Mouse (Mus musculus) layer of hippocampus, postnatal 10 days (tissue): Measurements from ENCODE around the gene Nt5c3. TPM values are rescaled to one million over a fixed set of nuclear protein-coding genes. Genes with fewer than 3 reads are reported as not detected.

Experiments
- DNase-seq, 2 experiments: peaks; one replicate each; pipeline ENCODE4 v3.0.0; 2021; ENCODE audit warnings: low spot score in 2 of 2
- long read RNA-seq: library from polyadenylated mRNA; stranded (forward); transcript quantifications from one replicate; pipeline ENCODE4 v2.0.0, GENCODE M21; 2023
- total RNA-seq, 2 experiments: library from RNA; stranded (reverse); gene quantifications; 2 replicates each; pipeline ENCODE4 v1.2.3; 2021

The Nt5c3 gene
- 10 to 100 TPM; 50.0 to 51.5 TPM for total RNA-seq
- long read RNA-seq, transcript Nt5c3-201 (9 exons, 1,676 nt): major isoform, 58 of 105 reads
- long read RNA-seq, transcript Nt5c3-208 (10 exons, 1,067 nt): minor isoform, 40 of 105 reads
- long read RNA-seq, partial matches to known transcripts: 0 of 105 reads
- long read RNA-seq, other reads (novel, unspliced or antisense): 5 of 105 reads

DNA sequence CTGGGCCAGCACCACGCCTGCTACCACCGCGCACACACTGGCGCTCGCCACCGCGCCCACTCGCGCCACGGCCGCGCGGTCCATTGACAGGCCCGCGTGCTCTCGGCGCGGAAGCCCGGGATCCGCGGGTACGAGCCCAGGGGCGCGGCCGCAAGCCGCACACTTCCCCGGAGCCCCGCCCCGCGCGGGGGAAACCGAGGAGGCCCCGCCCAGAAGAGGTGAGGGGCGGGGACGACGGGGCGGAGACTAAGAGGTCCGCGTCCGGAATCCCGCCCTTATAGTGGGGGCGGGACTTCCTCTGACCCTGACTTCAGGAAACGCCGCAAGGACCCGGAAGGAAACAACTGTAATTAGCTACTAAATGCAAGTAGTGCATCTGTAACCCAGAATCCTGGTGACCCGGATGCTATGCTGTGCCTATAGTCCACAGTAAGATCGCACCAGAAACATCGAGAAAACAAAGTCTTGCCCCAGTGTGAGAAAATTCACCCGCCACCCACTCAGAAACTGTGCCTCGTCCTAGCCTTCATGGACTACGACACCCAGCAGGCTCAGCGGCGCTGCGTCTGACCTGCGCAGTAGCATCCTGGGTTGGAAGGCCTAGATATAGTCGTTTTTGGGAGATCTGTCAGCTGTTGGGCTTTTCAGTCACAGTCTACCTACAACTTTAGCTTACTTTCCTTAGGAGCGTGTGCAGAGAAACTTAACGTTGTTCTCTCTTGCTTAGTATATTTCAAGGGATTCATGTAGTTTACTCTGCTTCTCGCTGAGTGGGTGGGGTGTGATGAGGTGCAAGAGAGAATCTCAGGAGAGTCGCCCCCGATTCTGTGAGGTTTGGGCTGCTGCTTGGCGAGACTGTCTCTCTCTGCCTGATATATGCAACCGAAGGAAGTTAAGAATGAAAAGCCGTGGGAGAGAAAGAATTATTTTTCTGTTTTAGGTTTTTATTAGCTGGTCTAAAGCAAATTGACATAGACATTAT lies at the start of gene Nt5c3, which contains the start of gene Vmn1r4:
Nt5c3 (minus strand) TSS at position 207 of the 982 bp plus-strand sequence.
Vmn1r4 (plus strand) TSS at position 290 of the 982 bp plus-strand sequence.
- peak; percentile 85 to 92 for DNase-seq

- DNase-seq: no peak
Measured at GRCm38 (mm10) chr6:56969973-56970372, 46.2 kb upstream of the Nt5c3 start, which contains the start of gene Vmn1r5. Vmn1r5 (plus strand) TSS chr6:56970273.

GRCm38 (mm10) chr6:56956436-56956835 lies 32.7 kb upstream of the Nt5c3 start:
- no peak for DNase-seq

- no peak for DNase-seq
Measured at GRCm38 (mm10) chr6:56934366-56934765, 10.6 kb upstream of the Nt5c3 start.

DNA sequence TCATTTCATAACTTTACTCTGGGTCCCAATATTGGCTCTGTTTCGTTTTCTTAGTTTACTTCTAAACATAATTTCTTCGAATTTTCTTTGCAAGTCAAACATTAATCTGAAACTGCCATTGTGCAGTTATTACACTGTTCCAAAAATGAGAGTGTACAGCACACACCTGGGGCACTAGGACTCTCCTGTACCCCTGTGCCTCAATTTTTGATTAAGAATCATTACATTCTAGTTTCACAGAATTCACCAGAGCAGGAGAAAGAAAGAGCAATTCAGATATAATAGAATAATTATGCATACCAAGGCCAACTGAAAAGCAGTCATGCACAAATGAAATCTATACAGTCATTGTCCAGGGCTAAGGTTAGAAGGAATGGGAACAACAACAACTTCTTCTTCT lies 8.7 kb upstream of the Nt5c3 start:
- no peak for DNase-seq

DNA sequence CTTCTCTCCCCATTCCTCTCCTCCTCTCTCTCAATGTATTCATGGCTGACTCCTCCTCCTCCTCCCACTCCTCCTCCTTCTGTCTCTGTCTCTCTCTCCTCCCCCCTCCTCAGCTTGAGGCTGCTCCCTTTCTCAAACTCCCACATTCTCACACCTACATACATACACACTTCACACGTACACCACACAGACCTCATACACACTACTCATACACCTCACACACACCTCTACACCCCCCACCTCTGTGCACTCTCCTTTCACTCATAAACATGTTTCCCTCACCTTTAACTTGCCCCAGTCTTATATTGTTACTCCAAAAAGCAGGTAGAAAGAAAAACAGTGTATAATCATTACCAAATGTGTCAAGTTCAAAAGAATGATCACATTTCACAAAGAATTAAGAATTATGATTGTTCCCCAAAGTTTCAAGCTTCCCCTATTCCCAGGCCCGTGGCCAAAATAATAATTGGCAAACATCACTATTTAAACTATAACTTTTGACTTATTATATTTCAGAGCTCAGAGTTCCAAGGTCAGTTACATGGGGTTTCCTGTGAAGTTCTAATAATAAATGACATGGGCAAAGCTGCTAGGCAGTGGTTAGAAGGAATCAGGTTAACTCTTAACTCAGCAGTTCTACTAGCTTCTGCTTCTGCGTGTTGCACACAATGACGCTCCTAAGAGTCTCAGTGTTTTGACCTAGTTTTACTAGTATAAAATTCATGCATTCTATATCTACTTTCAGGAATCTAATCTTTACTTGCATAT lies 8.1 kb upstream of the Nt5c3 start:
- DNase-seq: no peak

DNA sequence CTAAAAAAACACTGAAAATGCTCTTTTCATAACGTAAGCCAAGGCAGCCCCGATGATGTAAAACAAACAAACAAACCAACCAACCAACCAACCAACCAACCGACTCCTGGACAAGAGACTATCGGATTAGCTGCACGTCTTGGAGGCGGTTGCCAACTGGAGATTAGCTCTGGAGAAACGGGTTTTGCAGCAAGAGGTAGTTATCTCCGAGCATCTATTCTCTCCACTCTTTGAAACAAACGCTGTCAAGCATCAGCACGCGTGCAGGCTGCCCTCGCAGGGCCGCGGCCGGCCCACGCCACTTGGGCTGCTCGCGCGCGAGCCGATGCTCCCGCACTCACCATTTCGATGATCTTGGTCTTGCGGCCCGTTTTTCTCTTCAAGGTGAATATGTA lies 404 bp downstream of the Nt5c3 start:
- no peak for DNase-seq

DNA sequence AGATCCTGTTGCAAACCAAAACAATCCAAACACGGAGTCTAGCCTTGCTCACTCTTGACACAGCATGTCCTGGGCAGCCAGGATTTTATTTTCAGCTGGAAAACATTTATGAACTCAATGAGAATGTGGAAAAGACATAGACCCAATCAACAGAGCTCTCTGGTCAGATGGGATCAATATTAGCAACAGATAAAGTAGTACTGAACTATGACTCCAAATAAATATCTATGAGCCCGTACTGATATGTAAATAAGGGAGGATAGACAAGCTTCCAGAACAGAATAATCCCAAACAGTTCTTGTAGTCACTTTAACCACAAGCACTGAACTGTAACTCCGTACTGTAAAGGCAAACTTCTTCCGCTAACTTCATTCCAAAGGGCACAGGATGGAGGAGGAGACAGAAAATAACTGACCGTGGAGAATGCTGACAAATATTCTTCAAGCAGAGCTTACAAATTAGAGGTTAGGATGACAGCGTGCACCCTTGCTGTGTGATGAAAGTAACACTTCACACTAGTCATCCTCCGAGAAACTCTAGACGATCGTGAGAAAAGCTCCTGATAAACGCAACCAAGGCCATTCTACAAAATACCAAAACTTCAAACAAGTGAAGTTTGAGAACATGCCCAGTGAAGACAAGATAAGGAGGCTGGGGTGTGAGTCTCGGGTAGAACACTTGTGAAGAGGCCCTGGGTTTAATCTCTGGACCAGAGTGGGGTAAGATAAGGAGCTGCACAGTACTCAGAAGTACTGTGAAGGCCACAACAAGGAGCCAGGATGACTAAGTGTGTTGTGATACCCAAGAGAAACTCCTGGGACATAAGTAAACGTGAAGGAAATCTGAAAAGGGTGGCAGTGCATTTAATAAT lies 3.3 kb downstream of the Nt5c3 start:
- DNase-seq: no peak

GRCm38 (mm10) chr6:56919330-56920044 lies 4.2 kb downstream of the Nt5c3 start:
- DNase-seq: no peak

DNA sequence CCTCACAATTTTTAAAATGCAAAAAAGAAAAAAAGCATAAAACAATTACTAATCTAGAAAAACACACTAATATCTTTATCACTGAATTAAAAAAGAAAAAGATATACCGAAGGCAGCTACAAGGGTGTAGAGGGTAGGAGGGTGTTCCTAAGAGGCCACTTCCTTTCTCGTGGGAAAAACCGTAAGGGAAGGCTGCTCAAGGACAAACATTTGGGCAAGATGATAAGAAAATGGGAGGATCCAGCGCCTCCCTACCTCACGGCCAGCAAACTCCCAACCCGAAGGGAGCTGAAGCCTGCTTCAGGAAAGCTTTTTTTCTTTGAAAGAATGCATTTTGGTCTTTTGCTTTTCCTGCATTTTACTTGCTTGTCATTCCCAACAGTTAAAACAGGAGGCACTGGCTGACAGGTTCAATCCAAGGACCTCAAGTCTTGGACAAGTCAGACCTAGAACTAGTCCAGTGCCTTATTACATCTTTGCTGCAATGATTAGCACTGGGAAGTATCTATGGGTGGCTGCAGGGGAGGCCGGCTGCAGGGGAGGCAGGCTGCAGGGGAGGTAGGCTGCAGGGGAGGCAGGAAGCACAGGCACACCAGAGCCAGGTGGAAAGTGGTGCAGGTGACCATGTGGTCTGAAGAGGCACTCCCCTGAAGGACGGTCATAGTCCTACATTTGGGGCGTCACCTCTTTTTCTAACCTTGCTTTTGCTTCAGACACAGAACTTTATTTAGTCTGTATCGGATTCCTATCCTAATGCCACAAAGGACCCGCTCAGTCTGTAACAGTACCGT lies 6.0 kb downstream of the Nt5c3 start:
- no peak for DNase-seq

DNA sequence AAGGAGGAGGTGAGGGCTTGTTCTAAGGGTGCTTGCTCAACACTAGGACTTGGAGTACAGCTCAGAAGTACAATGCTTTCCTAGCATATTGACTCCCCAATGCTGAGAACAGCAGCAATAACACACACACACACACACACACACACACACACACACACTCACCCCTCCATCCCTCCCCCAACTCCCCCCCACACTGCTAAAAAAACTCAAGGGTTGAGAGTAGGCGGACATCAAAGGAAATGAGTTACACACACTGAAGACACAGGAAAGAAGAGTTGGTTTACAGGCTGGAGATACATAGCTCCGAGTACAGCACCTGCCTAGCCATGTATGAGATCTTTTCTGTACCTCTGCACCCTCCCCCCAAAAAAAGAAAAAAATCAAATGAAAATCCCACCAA lies 7.5 kb downstream of the Nt5c3 start:
- DNase-seq: no peak

DNA sequence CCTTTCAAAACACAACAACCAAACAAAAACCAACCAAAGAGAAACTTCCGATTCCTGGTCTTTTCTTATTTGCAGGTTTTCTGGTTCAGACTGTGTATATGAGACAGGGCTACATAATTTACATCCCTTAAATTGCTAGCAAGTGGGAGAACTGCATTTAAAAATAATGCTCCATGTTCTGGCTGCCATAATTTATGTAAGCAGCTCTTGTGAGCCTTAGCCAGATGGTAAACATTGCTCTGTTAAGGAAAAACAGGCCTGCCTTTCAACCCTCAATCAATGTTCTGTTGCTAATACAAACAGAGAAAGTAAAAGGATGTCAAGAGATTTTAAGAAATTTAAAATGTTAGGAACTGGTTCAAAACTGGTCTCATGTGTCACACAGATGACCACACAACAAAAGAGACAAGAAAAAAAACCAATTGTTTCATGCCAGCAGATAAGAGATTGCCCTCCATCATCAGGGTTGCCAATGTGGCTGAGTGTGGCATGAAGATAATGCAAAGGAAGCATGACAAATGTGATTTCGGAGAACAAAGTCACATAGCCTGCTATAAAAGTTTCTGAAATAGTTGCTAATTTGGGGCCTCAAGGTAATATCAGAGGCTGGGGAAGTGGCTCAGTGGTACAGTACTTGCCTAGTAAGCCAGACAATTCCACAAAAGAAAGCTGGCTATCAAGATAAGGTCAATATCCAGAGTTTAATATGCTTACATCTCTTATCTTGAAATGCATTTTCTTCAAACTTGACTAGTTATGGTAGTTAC lies 10.5 kb downstream of the Nt5c3 start:
- no peak for DNase-seq

DNA sequence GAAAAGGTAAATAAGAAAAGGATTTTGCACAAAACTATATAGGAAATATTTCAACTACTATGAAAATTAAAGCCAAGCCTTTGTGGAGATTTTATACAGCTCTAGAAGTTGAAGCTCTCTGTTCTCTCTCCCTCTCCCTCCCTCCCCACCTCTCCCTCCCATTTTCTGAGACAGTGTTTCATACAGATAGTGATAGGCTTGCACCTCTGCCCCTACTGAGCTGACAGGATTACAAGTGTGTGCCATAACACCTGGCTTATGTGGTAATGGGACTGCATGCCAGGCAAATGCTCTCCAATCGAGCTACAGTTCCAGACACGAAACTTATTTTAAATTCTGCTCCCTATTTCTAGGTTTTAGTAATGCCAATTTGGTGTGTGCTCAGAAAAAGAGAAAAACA lies 12.8 kb downstream of the Nt5c3 start:
- DNase-seq: no peak

GRCm38 (mm10) chr6:56908912-56909311 lies 14.8 kb downstream of the Nt5c3 start:
- peak; percentile 59 to 75 for DNase-seq

- DNase-seq: no peak
Measured at GRCm38 (mm10) chr6:56908397-56908796, 15.3 kb downstream of the Nt5c3 start.

DNA sequence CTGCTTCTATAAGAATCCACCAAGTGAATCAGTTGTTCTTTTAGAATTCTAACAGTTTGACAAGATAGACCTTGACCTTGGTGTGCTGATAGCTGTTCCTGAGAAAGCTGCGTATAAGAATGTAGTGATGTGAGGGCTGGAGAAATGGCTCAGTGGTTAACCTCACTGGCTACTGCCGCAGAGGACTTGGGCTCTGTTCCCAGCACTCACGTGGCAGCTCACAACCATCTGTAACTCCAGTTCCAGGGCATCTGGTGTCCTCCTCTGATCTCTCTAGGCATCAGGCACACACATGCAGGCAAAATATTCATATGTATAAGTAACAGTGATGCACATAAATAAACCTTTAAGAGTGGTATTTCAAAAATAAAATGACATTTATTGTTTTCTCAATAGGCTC lies 15.8 kb downstream of the Nt5c3 start:
- DNase-seq: peak in 1 of 2 experiments; percentile 27

DNA sequence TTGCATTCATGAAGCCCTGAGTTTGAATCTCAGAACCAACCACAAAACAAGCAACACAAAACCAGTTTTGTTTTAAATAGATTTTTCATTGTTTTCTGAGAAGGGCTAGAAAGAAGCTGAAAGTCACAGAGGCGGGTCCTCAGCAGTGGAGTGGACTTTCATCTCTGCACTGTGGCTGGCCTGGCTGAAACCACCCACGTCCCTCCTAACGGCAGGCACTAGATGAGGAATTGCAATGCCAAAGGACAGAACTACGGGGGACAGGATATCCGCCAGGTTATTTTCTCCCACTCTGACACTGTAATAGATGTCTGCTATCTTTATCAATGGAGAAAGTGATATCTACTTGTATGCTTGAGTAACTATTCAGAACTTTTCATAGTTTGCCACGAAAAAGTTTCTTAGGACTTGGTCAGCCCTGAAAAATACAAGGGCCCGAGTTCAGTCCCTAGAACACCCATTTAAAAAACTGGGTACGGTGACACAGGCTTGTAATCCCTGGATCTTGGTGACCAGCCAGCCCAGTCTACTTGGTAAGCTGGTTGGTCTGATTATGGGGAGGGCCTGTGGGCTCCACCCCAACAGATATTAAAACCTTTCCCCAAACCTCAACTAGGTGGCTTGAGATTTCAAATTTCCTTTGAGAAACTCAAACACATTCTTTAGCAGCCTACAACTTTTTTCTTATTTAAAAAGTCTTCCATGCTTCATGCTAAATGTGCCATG lies 17.4 kb downstream of the Nt5c3 start:
- no peak for DNase-seq

DNA sequence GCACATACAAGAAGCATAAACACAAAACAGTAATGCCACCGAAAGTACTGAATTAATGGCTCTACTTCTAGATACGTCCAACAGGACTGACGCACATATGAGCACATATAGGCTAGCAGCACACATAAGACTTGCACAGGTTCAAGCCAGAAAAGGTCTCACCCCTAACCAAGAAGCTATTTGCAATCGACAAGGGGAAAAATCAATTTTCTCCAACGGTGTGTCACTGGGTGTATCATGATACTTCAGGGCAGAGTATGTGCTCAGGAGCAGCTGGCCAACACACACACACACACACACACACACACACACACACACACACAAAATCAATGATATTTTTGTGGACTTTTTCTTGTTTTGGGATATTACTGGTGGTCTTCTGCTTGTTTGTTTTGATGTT lies 18.2 kb downstream of the Nt5c3 start:
- no peak for DNase-seq
